Mouse (Mus musculus): Measurements from ENCODE around the gene Eci1. TPM values are rescaled to one million over a fixed set of nuclear protein-coding genes. Genes with fewer than 3 reads are reported as not detected.

The Eci1 gene
- total RNA-seq, 2 experiments from 2014 or later, result 39.9 to 62.1 TPM

DNA sequence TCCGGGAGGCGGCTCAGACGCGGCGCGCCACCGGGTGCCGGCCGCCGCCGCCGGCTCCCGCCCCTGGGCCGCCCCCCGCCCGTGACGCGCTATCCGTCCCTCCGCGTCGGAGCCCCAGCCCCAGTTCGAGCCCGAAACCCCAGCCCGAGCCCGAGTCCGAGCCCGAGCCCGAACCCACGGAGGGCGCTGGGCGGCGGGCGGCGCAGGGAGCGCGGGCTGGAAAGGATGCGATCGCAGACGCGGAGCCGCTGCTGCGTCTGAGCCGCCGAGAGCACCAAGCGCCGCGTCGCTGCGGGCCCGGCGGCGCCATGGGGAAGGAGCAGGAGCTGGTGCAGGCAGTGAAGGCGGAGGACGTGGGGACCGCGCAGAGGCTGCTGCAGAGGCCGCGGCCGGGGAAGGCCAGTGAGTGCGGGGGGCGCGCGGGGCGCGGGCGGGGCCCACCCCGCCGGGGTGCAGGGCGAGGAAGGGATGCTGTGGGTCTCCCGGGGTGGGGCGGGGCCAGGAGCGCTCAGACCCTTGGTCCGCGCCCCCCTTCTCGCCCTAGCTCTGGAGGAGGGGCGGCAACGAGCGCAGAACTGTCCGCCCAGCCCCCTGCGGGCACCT lies 62.3 kb downstream of the Eci1 start:
- peak; percentile 38 for ATAC-seq (replicated peaks; ENCODE audit: poor library complexity, severe bottlenecking)

Other genes starting within 250 kb of the Eci1 start
- 12.4 and 27.9 TPM in 2 replicates for gene Tbc1d24, start 221.1 kb upstream of the Eci1 start, total RNA-seq (2014; fragmentation: Nextera tagmentation)
- 4.8 and 6.4 TPM in 2 replicates for gene Tbc1d24, start 221.1 kb upstream of the Eci1 start, total RNA-seq (2017)
- gene Ntn3, start 217.1 kb upstream of the Eci1 start, total RNA-seq (2014; fragmentation: Nextera tagmentation), result 0.11 TPM in 1 of 2 replicates, not detected in the other
- gene Ntn3, start 217.1 kb upstream of the Eci1 start, total RNA-seq (2017), result 0.04 TPM in 1 of 2 replicates, not detected in the other
- 11.3 and 13.8 TPM in 2 replicates for gene Tedc2, start 205.8 kb upstream of the Eci1 start, total RNA-seq (2014; fragmentation: Nextera tagmentation)
- gene Tedc2, start 205.8 kb upstream of the Eci1 start, total RNA-seq (2017), result 17.0 and 19.5 TPM in 2 replicates
- gene Ccnf, start 175.2 kb upstream of the Eci1 start, total RNA-seq (2014; fragmentation: Nextera tagmentation), result 6.1 and 18.3 TPM in 2 replicates
- gene Ccnf, start 175.2 kb upstream of the Eci1 start, total RNA-seq (2017), result 22.7 and 24.1 TPM in 2 replicates
- not detected in 2 replicates for gene Abca17, start 75.6 kb upstream of the Eci1 start, total RNA-seq (2014; fragmentation: Nextera tagmentation)
- not detected in 2 replicates for gene Abca17, start 75.6 kb upstream of the Eci1 start, total RNA-seq (2017)
- 21.8 and 26.5 TPM in 2 replicates for gene Abca3, start 74.7 kb upstream of the Eci1 start, total RNA-seq (2014; fragmentation: Nextera tagmentation)
- 9.4 and 10.0 TPM in 2 replicates for gene Abca3, start 74.7 kb upstream of the Eci1 start, total RNA-seq (2017)
- 243 and 246 TPM in 2 replicates for gene Rnps1, start 12.1 kb upstream of the Eci1 start, total RNA-seq (2014; fragmentation: Nextera tagmentation)
- 179 and 181 TPM in 2 replicates for gene Rnps1, start 12.1 kb upstream of the Eci1 start, total RNA-seq (2017)
- gene Dnase1l2, start 16.5 kb downstream of the Eci1 start, total RNA-seq (2014; fragmentation: Nextera tagmentation), result 2.3 and 2.8 TPM in 2 replicates
- gene Dnase1l2, start 16.5 kb downstream of the Eci1 start, total RNA-seq (2017), result 0.72 and 1.3 TPM in 2 replicates
- 20.6 and 45.1 TPM in 2 replicates for gene E4f1, start 43.7 kb downstream of the Eci1 start, total RNA-seq (2014; fragmentation: Nextera tagmentation)
- 9.5 and 21.7 TPM in 2 replicates for gene E4f1, start 43.7 kb downstream of the Eci1 start, total RNA-seq (2017)
- gene Pgp, start 43.8 kb downstream of the Eci1 start, total RNA-seq (2014; fragmentation: Nextera tagmentation), result 22.9 and 25.4 TPM in 2 replicates
- gene Pgp, start 43.8 kb downstream of the Eci1 start, total RNA-seq (2017), result 11.6 and 15.2 TPM in 2 replicates
- gene Bricd5, start 47.2 kb downstream of the Eci1 start, total RNA-seq (2014; fragmentation: Nextera tagmentation), result 2.2 TPM in 1 of 2 replicates, not detected in the other
- gene Bricd5, start 47.2 kb downstream of the Eci1 start, total RNA-seq (2017), result 0.22 TPM in 1 of 2 replicates, not detected in the other
- gene Mlst8, start 52.4 kb downstream of the Eci1 start, total RNA-seq (2014; fragmentation: Nextera tagmentation), result 21.2 and 21.6 TPM in 2 replicates
- gene Mlst8, start 52.4 kb downstream of the Eci1 start, total RNA-seq (2017), result 21.8 and 27.8 TPM in 2 replicates
- gene Caskin1, start 62.0 kb downstream of the Eci1 start, total RNA-seq (2014; fragmentation: Nextera tagmentation), result not detected in 2 replicates
- not detected in 2 replicates for gene Caskin1, start 62.0 kb downstream of the Eci1 start, total RNA-seq (2017)
- 83.9 and 102 TPM in 2 replicates for gene Traf7, start 101.3 kb downstream of the Eci1 start, total RNA-seq (2014; fragmentation: Nextera tagmentation)
- 61.5 and 104 TPM in 2 replicates for gene Traf7, start 101.3 kb downstream of the Eci1 start, total RNA-seq (2017)
- gene Rab26, start 107.6 kb downstream of the Eci1 start, total RNA-seq (2014; fragmentation: Nextera tagmentation), result 0.77 TPM in 1 of 2 replicates, not detected in the other
- gene Rab26, start 107.6 kb downstream of the Eci1 start, total RNA-seq (2017), result 1.1 TPM in 1 of 2 replicates, not detected in the other
- gene Pkd1, start 123.2 kb downstream of the Eci1 start, total RNA-seq (2014; fragmentation: Nextera tagmentation), result 18.9 and 19.0 TPM in 2 replicates
- 5.9 and 9.1 TPM in 2 replicates for gene Pkd1, start 123.2 kb downstream of the Eci1 start, total RNA-seq (2017)
- gene Tsc2, start 206.0 kb downstream of the Eci1 start, total RNA-seq (2014; fragmentation: Nextera tagmentation), result 61.9 and 83.7 TPM in 2 replicates
- gene Tsc2, start 206.0 kb downstream of the Eci1 start, total RNA-seq (2017), result 25.1 and 41.3 TPM in 2 replicates
- gene Nthl1, start 206.0 kb downstream of the Eci1 start, total RNA-seq (2014; fragmentation: Nextera tagmentation), result 7.1 and 15.7 TPM in 2 replicates
- 11.8 and 13.7 TPM in 2 replicates for gene Nthl1, start 206.0 kb downstream of the Eci1 start, total RNA-seq (2017)
- 0.45 and 1.0 TPM in 2 replicates for gene Slc9a3r2, start 223.7 kb downstream of the Eci1 start, total RNA-seq (2014; fragmentation: Nextera tagmentation)
- gene Slc9a3r2, start 223.7 kb downstream of the Eci1 start, total RNA-seq (2017), result 1.8 and 3.0 TPM in 2 replicates
- gene Npw, start 231.8 kb downstream of the Eci1 start, total RNA-seq (2014; fragmentation: Nextera tagmentation), result not detected in 2 replicates
- 0.82 TPM in 1 of 2 replicates, not detected in the other for gene Npw, start 231.8 kb downstream of the Eci1 start, total RNA-seq (2017)
- gene Zfp598, start 243.0 kb downstream of the Eci1 start, total RNA-seq (2014; fragmentation: Nextera tagmentation), result 18.2 and 40.4 TPM in 2 replicates
- gene Zfp598, start 243.0 kb downstream of the Eci1 start, total RNA-seq (2017), result 16.1 and 17.8 TPM in 2 replicates